Mouse (Mus musculus): ENCODE measurements around the gene Myh4.

- TF ChIP-seq CTCF (IDR thresholded peaks at IDR 0.05; ENCODE audit: extremely low read depth, insufficient read depth, insufficient read length, insufficient replicate concordance) (no peak), POLR2A (IDR thresholded peaks at IDR 0.05; ENCODE audit: low read depth, low read length) (no peak)
Measured at GRCm38 (mm10) chr11:67204766-67205165, 33.1 kb upstream of the Myh4 start.

Measured in spleen, adult 2 months (tissue).